Mouse (Mus musculus): ENCODE measurements around the gene Znrf2.
"Not testable (repeated sequence)": the region's sequence is repeated elsewhere in the genome, so short reads cannot be mapped to it uniquely, and the experiment has no call there.

Gene Znrf2

GRCm38 (mm10) chr6:54809531-54810313 lies 7.0 kb upstream of the Znrf2 start:
- DNase-seq (ENCODE audit: low spot score) = peak; percentile 74

GRCm38 (mm10) chr6:54810314-54810646 lies 6.4 kb upstream of the Znrf2 start:
- DNase-seq (ENCODE audit: low spot score) = no peak

GRCm38 (mm10) chr6:54811546-54812250 lies 5.0 kb upstream of the Znrf2 start:
- DNase-seq (ENCODE audit: low spot score) = no peak

DNA sequence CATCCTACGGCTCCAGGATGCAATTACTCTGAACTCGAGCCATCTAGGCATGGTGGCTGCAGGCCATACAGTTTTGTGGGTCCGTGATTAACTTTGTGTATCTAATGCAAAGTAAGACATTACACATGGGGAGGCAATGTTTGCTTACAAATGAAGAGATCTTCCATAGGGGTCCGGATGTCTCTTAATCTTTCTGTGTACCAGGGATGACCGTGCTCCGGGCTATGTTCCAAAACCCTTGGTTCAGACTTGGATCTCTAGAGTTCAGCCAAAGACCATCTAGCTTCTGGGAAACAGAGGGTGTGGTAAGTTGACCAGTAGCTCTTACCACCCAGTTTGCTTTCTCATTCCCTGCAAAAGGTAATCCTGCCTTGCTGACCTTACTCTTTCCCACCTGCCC lies 4.4 kb upstream of the Znrf2 start:
- DNase-seq (ENCODE audit: low spot score) = no peak

GRCm38 (mm10) chr6:54815428-54816130 lies 1.1 kb upstream of the Znrf2 start:
- DNase-seq (ENCODE audit: low spot score) = no peak

DNA sequence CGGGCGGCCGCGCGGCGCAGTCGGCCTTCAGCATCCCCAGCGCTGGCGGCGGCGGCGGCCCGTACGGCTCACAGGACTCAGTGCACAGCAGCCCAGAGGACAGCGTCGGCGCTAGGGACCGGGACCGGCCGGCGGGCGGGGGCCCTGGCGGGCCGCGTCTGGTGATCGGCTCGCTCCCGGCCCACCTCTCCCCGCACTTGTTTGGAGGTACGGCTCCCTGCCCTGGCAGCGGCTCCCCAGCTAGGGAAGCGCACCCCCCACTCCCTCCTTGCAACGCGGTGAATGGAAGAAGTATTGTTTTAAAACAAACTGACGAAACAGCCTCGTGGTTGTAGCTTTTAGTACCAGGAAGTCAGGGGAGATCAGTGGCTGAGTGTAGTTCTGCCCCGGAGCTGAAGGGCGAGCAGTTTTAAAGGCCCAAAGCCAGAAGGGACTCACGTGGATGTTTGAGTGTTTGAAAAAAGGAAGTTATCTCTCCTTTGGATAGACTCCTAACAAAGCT lies 601 bp downstream of the Znrf2 start:
- DNase-seq (ENCODE audit: low spot score) = peak; percentile 87

DNA sequence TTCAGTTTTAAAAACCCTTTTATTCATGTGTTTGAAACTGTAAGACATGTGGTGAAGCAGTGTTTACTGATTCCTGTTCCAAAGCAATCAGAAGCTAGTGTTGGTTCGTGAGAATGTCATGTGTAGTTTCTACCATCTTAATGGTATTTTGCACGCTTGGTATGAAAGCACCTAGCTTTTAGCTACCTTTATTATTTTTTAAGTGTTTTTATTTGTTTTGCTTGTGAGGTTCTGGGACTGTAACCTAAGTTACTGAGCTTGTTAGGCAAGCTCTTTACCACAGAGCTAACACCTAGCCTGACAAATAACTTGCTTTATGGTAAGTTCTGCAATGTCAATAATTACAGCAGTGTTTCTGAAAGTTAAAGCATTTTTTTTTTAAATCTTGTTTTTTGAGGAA lies 1.7 kb downstream of the Znrf2 start:
- no peak for DNase-seq (ENCODE audit: low spot score)

- DNase-seq (ENCODE audit: low spot score) = no peak
These were observed 2.6 kb downstream of the Znrf2 start for GRCm38 (mm10) chr6:54819272-54819671.

DNA sequence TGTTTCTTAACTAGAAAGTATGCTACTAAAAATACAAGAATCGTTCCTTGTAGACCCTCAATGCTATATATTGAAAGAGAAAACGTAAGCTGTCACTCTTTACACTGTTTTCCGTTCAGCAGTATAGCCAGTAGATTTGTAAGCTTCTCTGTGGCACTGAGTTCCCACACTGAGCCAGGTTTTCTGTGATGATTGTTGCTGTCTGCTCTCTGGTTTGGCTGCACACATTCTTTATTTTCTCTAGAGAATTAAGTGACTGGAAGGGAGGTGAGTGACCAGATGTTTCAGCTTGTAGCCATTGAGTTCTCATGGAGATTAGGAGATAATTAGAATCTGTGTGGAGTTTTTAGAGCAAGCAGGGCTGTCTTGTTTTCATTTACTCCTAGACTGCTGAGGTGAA lies 3.0 kb downstream of the Znrf2 start:
- no peak for DNase-seq (ENCODE audit: low spot score)

GRCm38 (mm10) chr6:54822348-54822747 lies 5.6 kb downstream of the Znrf2 start:
- no peak for DNase-seq (ENCODE audit: low spot score)

GRCm38 (mm10) chr6:54824561-54824960 lies 7.8 kb downstream of the Znrf2 start:
- DNase-seq (ENCODE audit: low spot score) = not testable (repeated sequence)

DNA sequence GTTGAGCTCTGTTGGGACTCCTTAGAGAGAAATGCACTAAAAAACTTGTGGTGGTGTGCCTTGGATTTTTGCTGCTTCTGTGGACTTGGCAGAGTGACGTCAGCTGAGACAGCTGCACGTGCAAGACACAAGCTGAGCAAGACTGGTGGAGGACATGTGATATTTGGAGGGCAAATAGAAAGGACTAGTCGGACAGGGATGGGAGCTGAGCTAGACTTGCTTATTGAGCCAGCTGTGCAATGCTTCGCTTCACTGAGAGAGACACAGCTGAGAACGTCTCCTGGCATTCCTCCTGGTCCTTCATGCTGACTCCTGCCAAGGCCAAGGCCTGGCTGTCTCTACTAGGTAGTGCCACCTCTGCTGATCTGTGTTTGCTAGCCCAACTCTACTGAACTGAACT lies 10.8 kb downstream of the Znrf2 start:
- DNase-seq (ENCODE audit: low spot score) = no peak

GRCm38 (mm10) chr6:54828274-54828673 lies 11.6 kb downstream of the Znrf2 start:
- DNase-seq (ENCODE audit: low spot score) = no peak

GRCm38 (mm10) chr6:54830048-54830772 lies 13.5 kb downstream of the Znrf2 start:
- no peak for DNase-seq (ENCODE audit: low spot score)

DNA sequence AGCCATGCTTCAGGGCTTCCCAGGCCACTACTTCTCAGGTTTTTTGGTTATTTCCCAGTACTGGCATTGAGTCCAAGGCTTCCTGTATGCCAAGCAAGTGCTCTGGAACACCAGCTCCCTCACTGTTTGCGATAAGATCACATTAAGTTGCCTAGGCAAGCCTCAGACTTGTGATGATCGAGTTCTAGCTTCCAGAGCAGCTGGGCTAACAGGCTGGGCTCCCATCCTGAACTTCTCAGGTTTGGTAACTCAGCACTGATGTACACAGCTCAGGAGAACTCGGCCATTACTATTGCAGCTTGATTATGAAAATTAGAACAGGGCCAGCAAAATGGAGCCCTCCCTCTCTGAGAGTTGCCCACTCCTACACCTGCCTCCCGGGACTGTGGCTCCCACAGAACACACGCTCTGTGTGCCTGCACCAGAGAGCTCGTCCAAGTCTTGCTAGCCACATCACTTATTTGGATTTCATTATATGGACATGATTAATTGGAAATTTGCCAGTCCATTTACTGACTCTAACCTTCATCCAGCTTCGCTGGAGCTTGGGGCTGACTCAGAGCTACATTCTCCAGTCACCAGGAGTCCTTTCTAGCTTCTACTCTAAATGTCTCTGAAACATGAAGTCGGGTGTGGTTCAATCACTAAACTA lies 14.5 kb downstream of the Znrf2 start:
- DNase-seq (ENCODE audit: low spot score) = no peak

GRCm38 (mm10) chr6:54833427-54833826 lies 16.7 kb downstream of the Znrf2 start:
- DNase-seq (ENCODE audit: low spot score) = no peak

- no peak for DNase-seq (ENCODE audit: low spot score)
These were observed 19.9 kb downstream of the Znrf2 start for GRCm38 (mm10) chr6:54836666-54837065.

DNA sequence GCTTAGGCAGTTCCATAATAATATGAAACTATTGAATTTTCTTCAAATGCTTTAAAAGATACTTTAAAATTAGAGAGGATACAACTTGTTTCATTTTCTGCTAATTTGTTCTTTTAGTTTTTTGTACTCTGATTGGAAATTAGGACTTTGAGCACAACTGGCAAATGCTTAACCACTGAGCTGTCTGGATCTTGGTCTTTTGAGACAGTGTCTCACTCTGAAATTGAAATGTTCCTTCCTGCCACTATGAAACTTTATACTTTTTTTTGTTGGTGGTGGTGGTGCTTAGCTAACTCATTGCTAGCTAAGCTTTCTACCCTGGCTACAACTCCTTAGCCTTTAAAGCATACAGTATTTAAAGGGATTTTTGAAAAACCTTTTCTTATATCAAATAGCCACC lies 24.7 kb downstream of the Znrf2 start:
- DNase-seq (ENCODE audit: low spot score) = no peak

DNA sequence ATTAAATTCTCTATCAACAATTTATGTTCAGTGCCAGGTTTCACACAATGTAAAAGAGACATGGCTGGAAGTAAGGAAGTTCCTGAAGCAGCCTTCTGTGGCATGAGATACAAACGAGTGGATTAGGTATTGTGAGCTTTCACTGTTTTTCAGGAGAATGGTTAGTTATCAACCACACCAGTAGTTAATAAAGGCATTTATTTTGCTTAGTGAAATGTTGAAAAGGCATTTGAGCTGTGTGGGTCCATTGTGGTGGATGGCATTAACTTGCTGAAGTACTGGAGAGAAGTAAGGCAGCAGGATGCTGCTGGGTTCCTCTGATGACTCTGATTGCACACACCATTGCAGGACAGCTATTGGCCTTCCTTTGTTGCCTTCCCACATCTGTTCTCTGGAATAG lies 25.3 kb downstream of the Znrf2 start:
- DNase-seq (ENCODE audit: low spot score) = no peak

DNA sequence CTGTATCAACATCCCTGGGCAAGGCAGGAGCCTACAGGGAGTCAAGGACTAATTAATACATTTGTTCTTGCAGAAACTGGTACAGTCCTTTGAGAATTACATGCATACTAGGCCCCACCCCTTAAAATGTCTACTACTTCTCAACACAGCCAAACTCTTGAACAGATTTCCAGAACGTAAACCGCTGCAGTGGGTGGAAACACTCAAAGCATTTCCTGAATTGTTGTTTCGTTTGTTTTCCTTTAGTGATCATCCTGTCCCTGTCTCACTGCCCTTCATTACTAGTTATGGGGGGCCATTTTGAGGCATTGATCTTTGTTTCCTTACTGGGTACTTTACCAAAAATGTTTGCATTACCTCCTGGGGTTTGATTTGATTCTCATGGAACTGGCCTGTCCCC lies 31.8 kb downstream of the Znrf2 start:
- DNase-seq (ENCODE audit: low spot score) = no peak

Data from T-cell, adult 2 months (primary cell).